Mouse (Mus musculus): ENCODE data around the gene Map3k13.

Map3k13 gene

GRCm38 (mm10) chr16:21852374-21852773 lies 58.2 kb downstream of the Map3k13 start:
- no peak for DNase-seq (ENCODE audit: low spot score in 2 of 2)

- DNase-seq (ENCODE audit: low spot score in 2 of 2), result no peak
Observed at GRCm38 (mm10) chr16:21853446-21853941, 59.3 kb downstream of the Map3k13 start.

- DNase-seq (ENCODE audit: low spot score in 2 of 2), result no peak
Observed at GRCm38 (mm10) chr16:21854589-21855284, 60.6 kb downstream of the Map3k13 start.

- no peak for DNase-seq (ENCODE audit: low spot score in 2 of 2)
Observed at GRCm38 (mm10) chr16:21856134-21856533, 62.0 kb downstream of the Map3k13 start.

GRCm38 (mm10) chr16:21857126-21857644 lies 63.0 kb downstream of the Map3k13 start:
- no peak for DNase-seq (ENCODE audit: low spot score in 2 of 2)

GRCm38 (mm10) chr16:21858163-21858562 lies 64.0 kb downstream of the Map3k13 start:
- no peak for DNase-seq (ENCODE audit: low spot score in 2 of 2)

- no peak for DNase-seq (ENCODE audit: low spot score in 2 of 2)
Observed at GRCm38 (mm10) chr16:21858882-21859281, 64.7 kb downstream of the Map3k13 start.

- DNase-seq (ENCODE audit: low spot score in 2 of 2), result no peak
Observed at GRCm38 (mm10) chr16:21862448-21862847, 68.3 kb downstream of the Map3k13 start.

GRCm38 (mm10) chr16:21865250-21865982 lies 71.3 kb downstream of the Map3k13 start:
- DNase-seq (ENCODE audit: low spot score in 2 of 2), result no peak

- DNase-seq (ENCODE audit: low spot score in 2 of 2), result no peak
Observed at GRCm38 (mm10) chr16:21865983-21866575, 71.9 kb downstream of the Map3k13 start.

- no peak for DNase-seq (ENCODE audit: low spot score in 2 of 2)
Observed at GRCm38 (mm10) chr16:21867727-21868126, 73.6 kb downstream of the Map3k13 start.

- no peak for DNase-seq (ENCODE audit: low spot score in 2 of 2)
Observed at GRCm38 (mm10) chr16:21868651-21869050, 74.5 kb downstream of the Map3k13 start.

GRCm38 (mm10) chr16:21869879-21870278 lies 75.7 kb downstream of the Map3k13 start:
- no peak for DNase-seq (ENCODE audit: low spot score in 2 of 2)

GRCm38 (mm10) chr16:21877735-21878134 lies 83.6 kb downstream of the Map3k13 start:
- DNase-seq (ENCODE audit: low spot score in 2 of 2), result no peak

- DNase-seq (ENCODE audit: low spot score in 2 of 2), result no peak
Observed at GRCm38 (mm10) chr16:21878834-21879233, 84.7 kb downstream of the Map3k13 start.

GRCm38 (mm10) chr16:21881181-21881580 lies 87.0 kb downstream of the Map3k13 start:
- DNase-seq (ENCODE audit: low spot score in 2 of 2), result no peak

- DNase-seq (ENCODE audit: low spot score in 2 of 2), result no peak
Observed at GRCm38 (mm10) chr16:21881582-21882259, 87.6 kb downstream of the Map3k13 start.

- no peak for DNase-seq (ENCODE audit: low spot score in 2 of 2)
Observed at GRCm38 (mm10) chr16:21887601-21888000, 93.5 kb downstream of the Map3k13 start.

GRCm38 (mm10) chr16:21893890-21894289 lies 99.7 kb downstream of the Map3k13 start:
- no peak for DNase-seq (ENCODE audit: low spot score in 2 of 2)

GRCm38 (mm10) chr16:21901286-21901685 lies 107.1 kb downstream of the Map3k13 start:
- no peak for DNase-seq (ENCODE audit: low spot score in 2 of 2)

- DNase-seq (ENCODE audit: low spot score in 2 of 2), result no peak
Observed at GRCm38 (mm10) chr16:21904636-21905035, 110.5 kb downstream of the Map3k13 start.

- no peak for DNase-seq (ENCODE audit: low spot score in 2 of 2)
Observed at GRCm38 (mm10) chr16:21905996-21906395, 111.8 kb downstream of the Map3k13 start.

Data from urinary bladder, adult 18-20 months (tissue).